Mouse (Mus musculus): ENCODE data around the gene Atp5d. TPM values are rescaled to one million over a fixed set of nuclear protein-coding genes. Genes with fewer than 3 reads are reported as not detected.

Gene Atp5d
- polyA plus RNA-seq, 1 experiment from 2014 or later, result 355 TPM

DNA sequence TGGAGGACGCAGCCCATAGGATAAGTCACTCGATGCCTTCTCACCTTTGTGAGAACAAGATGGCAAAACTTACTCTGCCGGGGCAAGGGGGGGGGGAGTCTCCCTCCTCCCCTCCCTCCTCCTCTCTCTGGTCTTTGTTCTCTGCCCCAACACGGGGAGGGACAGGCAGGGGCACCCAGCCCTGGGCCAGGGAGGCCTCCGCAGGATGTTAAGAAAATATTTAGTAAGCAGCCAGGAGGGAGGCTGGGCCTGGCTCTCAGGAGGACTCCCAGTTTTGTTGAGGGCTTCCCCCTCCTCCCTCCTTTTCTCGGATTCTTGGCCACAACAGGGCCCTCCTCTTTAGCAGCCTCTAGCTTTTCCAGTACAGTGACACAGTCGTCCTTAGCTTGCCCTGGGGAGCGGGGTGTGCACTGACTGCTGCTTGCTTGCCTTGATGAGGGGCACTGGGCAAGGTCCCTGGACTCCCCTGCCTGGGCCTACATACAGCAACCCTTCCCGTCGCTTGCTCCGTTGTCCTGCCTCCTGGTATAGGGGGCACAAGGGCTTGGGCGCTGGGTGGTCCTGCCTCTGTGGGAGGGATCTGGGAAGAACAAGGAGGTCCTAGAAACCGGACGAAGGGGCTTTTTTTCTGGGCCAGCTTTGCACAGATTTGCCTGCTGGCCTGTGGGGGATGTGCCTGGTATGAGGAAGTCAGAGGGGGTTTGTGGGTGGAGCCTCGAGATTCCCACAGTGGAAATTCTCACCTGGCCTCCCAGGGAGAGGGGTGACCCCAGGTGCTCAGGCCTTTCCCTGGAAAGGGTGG lies 13.8 kb downstream of the Atp5d start:
- H3K9ac ChIP-seq (ENCODE audit: low read length), result peak overlapping the region; percentile 100
- no peaks in the 10 kb centered on the region for H3K27me3 ChIP-seq (ENCODE audit: control insufficient read depth, insufficient read depth, low read length)
- H3K9me3 ChIP-seq (ENCODE audit: control insufficient read depth, low read length), result no peaks in the 10 kb centered on the region
- WGBS, result 10% methylated on average over 14 of the region's 15 CpGs
- H3K27ac ChIP-seq (ENCODE audit: low read depth, low read length), result peak overlapping the region; percentile 99
- no peak for ATAC-seq (ENCODE audit: low FRiP score)
- peak overlapping the region; percentile 99 for H3K4me2 ChIP-seq
- peaks cover 55% of the 10 kb centered on the region for H3K36me3 ChIP-seq (ENCODE audit: control insufficient read depth, insufficient read depth, low read length)
- peaks cover 48% of the 10 kb centered on the region for H3K4me1 ChIP-seq (ENCODE audit: control insufficient read depth, insufficient read depth, low read length)
- peak; percentile 93 for DNase-seq (ENCODE audit: low spot score, missing footprints)
- peak overlapping the region; percentile 99 for H3K4me3 ChIP-seq (ENCODE audit: low read depth, low read length)

DNA sequence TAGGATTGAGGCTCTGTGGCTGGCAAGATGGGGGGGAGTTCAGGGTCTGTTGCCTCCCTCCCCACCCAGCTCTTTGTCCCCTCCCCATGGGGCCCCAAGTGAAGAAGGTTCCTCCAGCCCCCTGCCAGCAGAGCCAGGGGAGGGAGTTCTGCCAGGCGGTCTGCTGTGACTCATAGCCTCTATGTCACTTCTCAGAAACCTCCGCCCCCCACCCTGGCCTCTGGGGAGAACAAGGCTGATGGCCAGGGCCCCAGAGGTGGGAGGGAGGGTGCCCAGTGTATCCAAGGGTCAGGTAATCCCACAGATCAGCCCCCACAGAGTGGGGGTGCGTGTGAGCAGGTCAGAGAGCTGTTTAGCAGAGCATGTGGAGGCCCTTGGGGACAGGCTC lies 14.4 kb downstream of the Atp5d start:
- Histone ChIP-seq H3K27me3 (ENCODE audit: control insufficient read depth, insufficient read depth, low read length) (no peaks in the 10 kb centered on the region), H3K4me2 (peak overlapping the region; percentile 99), H3K4me3 (ENCODE audit: low read depth, low read length) (peak overlapping the region; percentile 99), H3K9me3 (ENCODE audit: control insufficient read depth, low read length) (no peaks in the 10 kb centered on the region), H3K9ac (ENCODE audit: low read length) (peak overlapping the region; percentile 100), H3K4me1 (ENCODE audit: control insufficient read depth, insufficient read depth, low read length) (peaks cover 47% of the 10 kb centered on the region), H3K36me3 (ENCODE audit: control insufficient read depth, insufficient read depth, low read length) (peaks cover 60% of the 10 kb centered on the region), H3K27ac (ENCODE audit: low read depth, low read length) (peak overlapping the region; percentile 99)
- DNase-seq (ENCODE audit: low spot score, missing footprints), result no peak
- ATAC-seq (ENCODE audit: low FRiP score), result no peak
- 45% methylated on average over 3 of the region's 3 CpGs for WGBS

DNA sequence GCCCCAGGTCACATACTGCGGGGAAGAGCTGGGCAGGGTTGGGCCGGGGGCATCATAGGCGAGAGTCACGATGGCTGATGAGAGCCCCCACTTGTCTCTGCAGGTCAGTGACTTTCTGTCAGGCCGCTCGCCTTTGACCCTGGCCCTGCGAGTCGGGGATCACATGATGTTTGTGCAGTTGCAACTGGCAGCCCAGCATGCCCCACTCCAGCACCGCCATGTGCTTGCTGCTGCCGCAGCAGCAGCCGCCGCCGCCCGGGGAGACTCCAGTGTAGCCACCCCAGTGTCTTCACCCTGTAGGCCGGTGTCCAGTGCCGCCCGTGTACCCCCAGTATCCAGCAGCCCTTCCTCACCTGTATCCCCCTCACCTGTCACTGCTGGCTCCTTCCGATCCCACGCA lies 15.3 kb downstream of the Atp5d start:
- no peak overlapping the region for H3K4me3 ChIP-seq (ENCODE audit: low read depth, low read length)
- 86% methylated on average over 19 of the region's 19 CpGs for WGBS
- peaks cover 52% of the 10 kb centered on the region for H3K4me1 ChIP-seq (ENCODE audit: control insufficient read depth, insufficient read depth, low read length)
- no peaks in the 10 kb centered on the region for H3K9me3 ChIP-seq (ENCODE audit: control insufficient read depth, low read length)
- no peak for DNase-seq (ENCODE audit: low spot score, missing footprints)
- peak overlapping the region; percentile 100 for H3K9ac ChIP-seq (ENCODE audit: low read length)
- H3K27ac ChIP-seq (ENCODE audit: low read depth, low read length), result no peak overlapping the region; the same call in 1 of the 2 replicates
- ATAC-seq (ENCODE audit: low FRiP score), result no peak
- H3K4me2 ChIP-seq, result peak overlapping the region; percentile 99
- H3K36me3 ChIP-seq (ENCODE audit: control insufficient read depth, insufficient read depth, low read length), result peaks cover 60% of the 10 kb centered on the region
- no peaks in the 10 kb centered on the region for H3K27me3 ChIP-seq (ENCODE audit: control insufficient read depth, insufficient read depth, low read length)

DNA sequence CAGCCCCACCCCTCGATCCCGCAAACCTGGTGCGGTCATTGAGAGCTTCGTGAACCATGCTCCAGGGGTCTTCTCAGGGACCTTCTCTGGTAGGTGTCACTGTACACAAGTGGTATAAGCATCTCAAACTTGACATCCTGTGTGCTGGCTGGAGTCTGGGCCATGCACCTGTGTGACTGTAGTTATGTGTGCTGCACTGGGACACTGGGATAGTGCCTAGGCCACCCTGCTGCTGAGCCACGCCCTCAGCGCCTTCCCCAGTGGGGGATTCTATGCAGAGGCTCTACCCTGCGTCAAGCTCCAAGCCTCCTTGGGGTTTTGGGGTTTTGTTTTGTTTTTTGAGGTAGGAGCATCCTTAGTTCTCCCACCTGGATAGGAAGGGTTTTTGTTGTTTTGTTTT lies 16.0 kb downstream of the Atp5d start:
- ATAC-seq (ENCODE audit: low FRiP score) (no peak), DNase-seq (ENCODE audit: low spot score, missing footprints) (no peak)
- peaks cover 60% of the 10 kb centered on the region for H3K36me3 ChIP-seq (ENCODE audit: control insufficient read depth, insufficient read depth, low read length)
- H3K4me3 ChIP-seq (ENCODE audit: low read depth, low read length), result no peak overlapping the region
- 86% methylated on average over 7 of the region's 7 CpGs for WGBS
- H3K9me3 ChIP-seq (ENCODE audit: control insufficient read depth, low read length), result no peaks in the 10 kb centered on the region
- H3K27ac ChIP-seq (ENCODE audit: low read depth, low read length), result no peak overlapping the region
- H3K4me1 ChIP-seq (ENCODE audit: control insufficient read depth, insufficient read depth, low read length), result peaks cover 59% of the 10 kb centered on the region
- H3K27me3 ChIP-seq (ENCODE audit: control insufficient read depth, insufficient read depth, low read length), result no peaks in the 10 kb centered on the region
- H3K9ac ChIP-seq (ENCODE audit: low read length), result 0 out of 2 replicates have a peak overlapping the region, but pooled peaks have one; percentile 16
- no peak overlapping the region for H3K4me2 ChIP-seq

DNA sequence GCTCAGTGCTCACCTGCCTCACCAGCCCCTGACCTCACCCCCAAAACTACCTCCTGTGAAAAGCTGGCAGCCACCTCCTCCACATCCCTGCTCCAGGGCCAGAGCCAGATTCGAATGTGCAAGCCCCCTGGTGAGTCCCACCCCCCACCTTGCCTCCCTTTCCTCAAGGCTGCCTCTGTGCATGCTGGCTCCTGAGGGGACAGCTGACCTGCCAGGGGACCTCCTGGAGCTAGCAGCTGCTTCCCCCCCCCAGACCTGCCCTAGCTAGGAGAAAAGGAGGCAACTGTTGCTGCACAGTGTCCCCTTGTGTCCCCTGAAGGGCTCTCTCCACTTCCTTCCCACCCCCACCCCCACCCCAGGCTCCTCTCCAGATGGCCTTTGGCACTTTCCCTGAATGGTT lies 16.8 kb downstream of the Atp5d start:
- DNase-seq (ENCODE audit: low spot score, missing footprints), result no peak
- Histone ChIP-seq H3K4me1 (ENCODE audit: control insufficient read depth, insufficient read depth, low read length) (peaks cover 61% of the 10 kb centered on the region), H3K36me3 (ENCODE audit: control insufficient read depth, insufficient read depth, low read length) (peaks cover 60% of the 10 kb centered on the region), H3K9ac (ENCODE audit: low read length) (no peak overlapping the region), H3K4me3 (ENCODE audit: low read depth, low read length) (no peak overlapping the region), H3K9me3 (ENCODE audit: control insufficient read depth, low read length) (no peaks in the 10 kb centered on the region), H3K27ac (ENCODE audit: low read depth, low read length) (no peak overlapping the region), H3K4me2 (no peak overlapping the region), H3K27me3 (ENCODE audit: control insufficient read depth, insufficient read depth, low read length) (no peaks in the 10 kb centered on the region)
- ATAC-seq (ENCODE audit: low FRiP score), result no peak
- 60% methylated on average over 1 of the region's 1 CpGs for WGBS

DNA sequence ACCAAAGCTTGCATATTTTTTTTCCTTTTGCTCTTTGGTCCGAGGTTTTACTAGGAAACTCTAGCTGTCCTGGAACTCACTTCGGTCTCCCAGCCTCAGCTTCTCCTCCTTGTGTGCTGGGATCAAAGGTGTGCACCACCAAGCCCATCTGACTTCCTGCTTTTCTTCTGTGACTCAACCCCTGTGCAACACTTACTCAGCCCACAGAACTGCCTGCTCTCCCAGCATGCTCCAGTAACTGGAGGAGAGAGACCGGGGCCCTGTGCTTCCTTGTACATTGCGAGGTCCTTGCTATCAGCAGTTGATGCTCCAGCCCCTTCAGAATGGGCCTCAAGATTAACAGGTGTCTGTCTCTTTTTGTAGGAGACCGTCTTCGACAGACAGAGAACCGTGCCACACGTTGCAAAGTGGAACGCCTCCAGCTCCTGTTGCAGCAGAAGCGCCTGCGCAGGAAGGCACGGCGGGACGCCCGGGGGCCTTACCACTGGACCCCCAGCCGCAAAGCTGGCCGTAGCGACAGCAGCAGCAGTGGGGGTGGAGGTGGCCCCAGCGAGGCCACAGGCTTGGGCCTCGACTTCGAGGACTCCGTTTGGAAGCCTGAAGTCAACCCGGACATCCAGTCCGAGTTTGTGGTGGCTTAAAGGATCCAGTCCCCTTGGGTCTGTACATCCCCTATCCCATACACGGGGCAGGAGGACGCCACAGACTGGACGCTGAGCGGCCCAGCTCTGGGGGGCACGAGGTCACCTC lies 17.7 kb downstream of the Atp5d start:
- DNase-seq (ENCODE audit: low spot score, missing footprints), result no peak
- no peak overlapping the region for H3K4me2 ChIP-seq
- no peaks in the 10 kb centered on the region for H3K27me3 ChIP-seq (ENCODE audit: control insufficient read depth, insufficient read depth, low read length)
- peaks cover 70% of the 10 kb centered on the region for H3K4me1 ChIP-seq (ENCODE audit: control insufficient read depth, insufficient read depth, low read length)
- no peak for ATAC-seq (ENCODE audit: low FRiP score)
- no peaks in the 10 kb centered on the region for H3K9me3 ChIP-seq (ENCODE audit: control insufficient read depth, low read length)
- H3K27ac ChIP-seq (ENCODE audit: low read depth, low read length), result 0 out of 2 replicates have a peak overlapping the region, but pooled peaks have one; percentile 32
- WGBS, result 87% methylated on average over 29 of the region's 29 CpGs
- H3K4me3 ChIP-seq (ENCODE audit: low read depth, low read length), result no peak overlapping the region
- no peak overlapping the region for H3K9ac ChIP-seq (ENCODE audit: low read length)
- H3K36me3 ChIP-seq (ENCODE audit: control insufficient read depth, insufficient read depth, low read length), result peaks cover 60% of the 10 kb centered on the region

DNA sequence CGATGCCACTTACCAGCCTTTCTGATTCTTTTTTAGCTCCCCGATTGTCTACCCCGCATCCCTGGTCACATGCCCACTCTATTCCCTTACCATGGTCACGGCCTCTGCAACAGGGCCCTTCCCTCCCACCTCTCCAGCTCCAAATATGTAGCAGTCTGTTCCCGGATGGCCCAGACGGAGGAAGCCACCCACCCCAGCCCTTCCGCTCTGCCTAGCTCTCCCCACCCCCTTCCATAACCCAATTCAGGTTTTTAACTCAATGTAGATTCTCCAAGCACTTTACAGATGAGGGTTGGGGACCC lies 18.3 kb downstream of the Atp5d start:
- WGBS, result 66% methylated on average over 7 of the region's 7 CpGs

DNA sequence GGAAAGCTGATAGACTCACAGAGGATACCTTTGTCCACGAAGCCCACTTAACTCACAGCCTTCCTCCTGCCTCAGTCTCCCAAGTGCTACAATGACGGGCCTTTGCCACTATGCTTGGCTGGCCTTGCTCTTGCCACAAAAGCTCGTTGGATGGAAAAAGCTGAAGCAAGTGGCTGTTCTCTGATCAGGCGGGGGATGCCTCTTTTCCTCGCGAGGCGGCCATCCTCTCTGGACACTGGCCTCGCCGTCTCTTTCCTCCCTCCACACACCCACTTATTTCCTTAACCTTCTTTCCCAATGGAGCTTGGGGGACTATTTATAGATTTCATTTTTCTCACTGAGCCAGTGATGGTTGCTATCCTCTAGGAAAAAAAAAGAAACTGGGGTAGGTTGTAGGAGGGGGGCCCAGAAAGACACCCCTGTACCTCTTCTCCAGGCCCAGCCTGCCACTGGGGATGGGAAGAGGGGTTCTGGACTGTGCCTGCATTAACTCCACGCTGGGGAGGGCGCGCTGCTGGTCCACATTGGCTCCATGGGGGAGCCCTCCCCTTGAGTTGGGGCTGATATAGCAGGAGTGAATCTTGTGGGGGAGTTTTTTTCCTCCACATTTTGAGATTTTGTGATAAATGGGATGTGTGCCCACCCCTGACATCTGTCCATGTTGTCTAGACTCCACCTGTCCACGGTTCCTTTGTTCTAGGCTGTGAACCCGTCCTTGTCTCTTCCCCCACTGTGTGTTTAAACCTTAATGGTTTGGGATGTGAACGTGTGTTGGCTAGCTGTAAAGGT lies 18.9 kb downstream of the Atp5d start:
- no peaks in the 10 kb centered on the region for H3K9me3 ChIP-seq (ENCODE audit: control insufficient read depth, low read length)
- peak overlapping the region; percentile 76 for H3K27ac ChIP-seq (ENCODE audit: low read depth, low read length)
- DNase-seq (ENCODE audit: low spot score, missing footprints) (no peak), ATAC-seq (ENCODE audit: low FRiP score) (no peak)
- H3K9ac ChIP-seq (ENCODE audit: low read length), result no peak overlapping the region; the same call in 1 of the 2 replicates
- H3K4me3 ChIP-seq (ENCODE audit: low read depth, low read length), result no peak overlapping the region
- peaks cover 72% of the 10 kb centered on the region for H3K4me1 ChIP-seq (ENCODE audit: control insufficient read depth, insufficient read depth, low read length)
- H3K4me2 ChIP-seq, result no peak overlapping the region
- peaks cover 53% of the 10 kb centered on the region for H3K36me3 ChIP-seq (ENCODE audit: control insufficient read depth, insufficient read depth, low read length)
- 66% methylated on average over 15 of the region's 15 CpGs for WGBS
- H3K27me3 ChIP-seq (ENCODE audit: control insufficient read depth, insufficient read depth, low read length), result no peaks in the 10 kb centered on the region

More for the DNA sequence above, 18.3 kb downstream of the Atp5d start:
- Histone ChIP-seq H3K9ac (ENCODE audit: low read length) (no peak overlapping the region), H3K9me3 (ENCODE audit: control insufficient read depth, low read length) (no peaks in the 10 kb centered on the region), H3K4me1 (ENCODE audit: control insufficient read depth, insufficient read depth, low read length) (peaks cover 75% of the 10 kb centered on the region), H3K4me2 (no peak overlapping the region), H3K4me3 (ENCODE audit: low read depth, low read length) (no peak overlapping the region), H3K36me3 (ENCODE audit: control insufficient read depth, insufficient read depth, low read length) (peaks cover 57% of the 10 kb centered on the region), H3K27me3 (ENCODE audit: control insufficient read depth, insufficient read depth, low read length) (no peaks in the 10 kb centered on the region), H3K27ac (ENCODE audit: low read depth, low read length) (peak overlapping the region; percentile 76; the same call in 1 of the 2 replicates)
- ATAC-seq (ENCODE audit: low FRiP score) (no peak), DNase-seq (ENCODE audit: low spot score, missing footprints) (no peak)

Data from midbrain, embryonic 11.5 days (tissue).